Mouse (Mus musculus): ENCODE measurements around the gene Nedd9. TPM values are rescaled to one million over a fixed set of nuclear protein-coding genes. Genes with fewer than 3 reads are reported as not detected.

Gene Nedd9
- polyA plus RNA-seq, 1 experiment: 16.9 TPM

DNA sequence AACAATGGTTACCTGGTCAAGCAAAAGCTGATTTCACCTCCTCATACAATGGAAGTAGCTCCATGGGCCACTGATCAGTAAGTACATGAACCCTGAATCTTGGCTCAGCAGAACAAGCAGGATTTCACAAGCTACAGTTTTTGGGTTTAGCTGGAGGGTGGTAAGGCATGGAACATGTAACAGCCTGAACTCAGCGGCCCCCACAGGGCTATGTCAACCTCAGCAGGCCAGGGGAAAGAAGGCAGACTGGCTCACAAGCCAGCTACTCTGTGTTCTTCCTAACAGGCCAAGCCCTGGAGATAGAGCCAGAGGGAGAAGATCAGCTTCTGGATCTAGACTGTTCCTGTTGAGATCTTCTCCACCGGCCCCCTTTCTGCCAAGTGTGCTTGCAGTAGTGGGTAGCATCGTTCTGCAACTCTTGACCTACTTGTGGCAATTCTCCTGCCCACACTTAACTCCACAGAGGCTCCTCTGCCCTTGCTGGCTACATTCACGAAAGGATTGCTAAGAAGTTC lies 107.2 kb downstream of the Nedd9 start:
- TF ChIP-seq POLR2A (IDR thresholded peaks at IDR 0.05; ENCODE audit: borderline replicate concordance, low read depth, low read length) (no peak), CTCF (IDR thresholded peaks at IDR 0.05; ENCODE audit: low read depth, low read length) (no peak)
- Histone ChIP-seq H3K27ac (ENCODE audit: insufficient read depth, low read depth, low read length) (no peak overlapping the region), H3K4me3 (ENCODE audit: insufficient read depth, low read length) (no peak overlapping the region), H3K4me1 (ENCODE audit: control insufficient read depth, insufficient read depth, low read length) (peaks cover 14% of the 10 kb centered on the region)

DNA sequence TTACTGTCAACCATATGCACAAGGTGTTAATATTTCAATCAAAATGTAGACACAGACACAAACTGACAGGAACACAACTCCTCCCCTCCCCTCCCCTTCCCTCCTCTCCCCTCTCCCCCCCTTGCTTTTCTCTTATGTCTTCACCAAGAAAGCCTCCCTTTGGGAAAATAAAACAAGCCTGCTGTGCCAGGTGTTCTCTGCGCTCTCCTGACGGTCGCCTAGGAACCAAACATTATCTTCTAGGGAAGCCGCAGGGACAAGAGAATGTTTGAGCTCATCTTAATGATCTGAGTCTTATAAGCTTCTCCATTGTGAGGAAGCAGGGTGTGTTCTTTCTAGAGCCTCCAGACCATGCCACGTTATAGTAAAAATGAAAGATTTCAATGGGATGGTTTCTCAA lies 108.7 kb downstream of the Nedd9 start:
- no peak overlapping the region for H3K27ac ChIP-seq (ENCODE audit: insufficient read depth, low read depth, low read length)
- no peak overlapping the region for H3K4me3 ChIP-seq (ENCODE audit: insufficient read depth, low read length)
- no peak for TF ChIP-seq CTCF (IDR thresholded peaks at IDR 0.05; ENCODE audit: low read depth, low read length)
- no peak for TF ChIP-seq POLR2A (IDR thresholded peaks at IDR 0.05; ENCODE audit: borderline replicate concordance, low read depth, low read length)
- H3K4me1 ChIP-seq (ENCODE audit: control insufficient read depth, insufficient read depth, low read length): peaks cover 14% of the 10 kb centered on the region

DNA sequence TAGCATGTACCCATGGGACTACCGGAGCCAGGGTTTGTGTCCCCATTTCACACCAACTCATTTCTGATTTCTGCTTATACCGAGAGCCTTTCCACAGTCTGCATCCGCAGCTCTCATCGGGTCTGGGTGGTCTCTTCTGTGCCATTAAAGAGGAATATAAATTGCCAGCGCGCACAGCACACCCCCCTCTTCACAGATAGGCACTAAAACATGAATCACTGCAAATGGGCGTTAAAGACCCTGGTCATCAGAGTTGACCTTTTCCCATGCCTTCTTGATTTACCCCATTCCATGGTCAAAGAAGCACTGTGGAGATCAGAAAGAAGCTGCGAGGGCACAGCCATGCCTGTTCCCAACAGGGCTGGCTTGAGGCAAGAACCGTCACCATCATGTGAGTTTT lies 109.3 kb downstream of the Nedd9 start:
- peaks cover 14% of the 10 kb centered on the region for H3K4me1 ChIP-seq (ENCODE audit: control insufficient read depth, insufficient read depth, low read length)
- H3K4me3 ChIP-seq (ENCODE audit: insufficient read depth, low read length): no peak overlapping the region
- H3K27ac ChIP-seq (ENCODE audit: insufficient read depth, low read depth, low read length): no peak overlapping the region
- no peak for TF ChIP-seq POLR2A (IDR thresholded peaks at IDR 0.05; ENCODE audit: borderline replicate concordance, low read depth, low read length)
- no peak for TF ChIP-seq CTCF (IDR thresholded peaks at IDR 0.05; ENCODE audit: low read depth, low read length)

DNA sequence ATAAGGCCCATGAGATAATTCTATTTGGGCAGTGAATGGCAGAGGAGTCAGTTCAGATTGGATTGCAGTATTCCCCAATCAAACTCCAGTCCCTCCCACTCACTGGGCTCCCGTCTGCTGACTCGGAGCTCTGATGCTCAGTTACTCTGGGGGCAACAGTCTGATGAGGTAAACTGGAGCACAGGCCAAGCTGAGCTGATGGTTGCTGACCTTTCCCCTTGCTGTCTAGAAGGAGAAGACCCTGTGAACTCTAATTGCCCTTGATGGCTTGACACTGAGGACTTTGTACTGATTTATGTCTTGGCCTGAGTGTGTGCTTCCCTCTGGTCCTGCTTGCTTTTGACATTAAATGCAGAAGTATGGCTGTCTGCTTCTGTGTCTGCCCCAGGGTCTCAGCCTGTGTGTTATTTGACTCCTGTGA lies 110.1 kb downstream of the Nedd9 start:
- H3K4me1 ChIP-seq (ENCODE audit: control insufficient read depth, insufficient read depth, low read length): peaks cover 11% of the 10 kb centered on the region
- no peak for TF ChIP-seq POLR2A (IDR thresholded peaks at IDR 0.05; ENCODE audit: borderline replicate concordance, low read depth, low read length)
- TF ChIP-seq CTCF (IDR thresholded peaks at IDR 0.05; ENCODE audit: low read depth, low read length): no peak

DNA sequence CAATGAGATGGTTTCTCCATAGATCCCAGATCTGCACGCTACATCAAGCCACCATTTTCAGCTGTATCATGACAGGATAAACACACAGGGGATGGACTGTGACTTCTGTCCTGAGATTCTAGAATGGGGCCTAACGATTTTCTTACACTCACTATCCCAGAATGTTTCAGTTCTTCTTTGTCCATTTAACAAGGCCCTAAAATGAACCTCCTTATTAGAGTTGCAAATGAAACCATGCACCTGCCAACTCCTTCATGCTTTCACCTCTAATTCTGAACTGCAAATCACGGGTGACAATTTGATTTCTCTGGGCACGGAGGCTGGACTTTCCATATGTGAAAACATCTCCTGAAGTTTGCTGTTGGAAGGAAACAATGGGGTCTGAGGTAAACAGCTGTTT lies 111.1 kb downstream of the Nedd9 start:
- no peak overlapping the region for H3K4me3 ChIP-seq (ENCODE audit: insufficient read depth, low read length)
- H3K27ac ChIP-seq (ENCODE audit: insufficient read depth, low read depth, low read length): no peak overlapping the region
- no peak for TF ChIP-seq CTCF (IDR thresholded peaks at IDR 0.05; ENCODE audit: low read depth, low read length)
- H3K4me1 ChIP-seq (ENCODE audit: control insufficient read depth, insufficient read depth, low read length): peaks cover 4% of the 10 kb centered on the region

More for the DNA sequence above, 110.1 kb downstream of the Nedd9 start:
- Histone ChIP-seq H3K27ac (ENCODE audit: insufficient read depth, low read depth, low read length) (no peak overlapping the region), H3K4me3 (ENCODE audit: insufficient read depth, low read length) (no peak overlapping the region)

DNA sequence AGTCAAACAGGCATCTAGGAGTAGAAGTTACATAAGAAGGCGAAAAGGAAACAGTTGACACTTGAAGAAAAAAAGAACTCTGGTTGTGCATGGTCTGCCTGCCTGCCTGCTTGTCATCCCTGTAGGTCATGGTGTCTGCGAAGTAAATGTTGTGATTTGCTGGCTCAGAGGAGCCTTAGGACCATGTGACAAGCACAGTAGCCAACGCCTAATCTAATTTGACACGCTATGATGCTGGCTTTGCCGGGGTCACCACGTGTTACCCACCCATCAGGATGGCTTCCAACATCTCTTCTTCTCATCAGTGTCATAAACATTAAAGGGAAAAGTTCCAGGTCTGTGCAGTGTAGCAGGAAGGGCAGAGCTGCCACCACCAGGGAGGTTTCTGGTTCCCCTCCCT lies 111.5 kb downstream of the Nedd9 start:
- no peak overlapping the region for H3K27ac ChIP-seq (ENCODE audit: insufficient read depth, low read depth, low read length)
- TF ChIP-seq POLR2A (IDR thresholded peaks at IDR 0.05; ENCODE audit: borderline replicate concordance, low read depth, low read length) (no peak), CTCF (IDR thresholded peaks at IDR 0.05; ENCODE audit: low read depth, low read length) (no peak)
- peaks cover under 1% of the 10 kb centered on the region for H3K4me1 ChIP-seq (ENCODE audit: control insufficient read depth, insufficient read depth, low read length)
- H3K4me3 ChIP-seq (ENCODE audit: insufficient read depth, low read length): no peak overlapping the region

DNA sequence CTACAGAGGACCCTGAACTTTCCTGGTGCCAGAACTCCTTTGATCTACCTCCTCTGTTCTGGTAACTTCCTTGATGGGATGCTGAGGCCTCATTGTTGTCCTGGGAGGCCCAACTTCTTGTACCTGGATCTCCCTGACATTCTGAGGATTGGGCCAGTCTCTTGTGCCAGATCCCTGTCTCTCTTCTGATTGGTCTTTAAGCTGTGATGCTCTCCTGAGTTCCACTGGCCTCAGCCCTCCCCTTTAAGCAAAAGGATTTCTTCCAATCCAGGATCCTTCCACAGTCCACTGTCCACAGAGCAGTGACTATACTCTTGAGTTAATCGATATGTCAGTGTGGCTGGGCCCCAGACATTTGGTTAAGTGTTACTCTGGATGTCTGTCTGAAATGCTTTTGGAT lies 112.3 kb downstream of the Nedd9 start:
- TF ChIP-seq POLR2A (IDR thresholded peaks at IDR 0.05; ENCODE audit: borderline replicate concordance, low read depth, low read length) (no peak), CTCF (IDR thresholded peaks at IDR 0.05; ENCODE audit: low read depth, low read length) (no peak)

DNA sequence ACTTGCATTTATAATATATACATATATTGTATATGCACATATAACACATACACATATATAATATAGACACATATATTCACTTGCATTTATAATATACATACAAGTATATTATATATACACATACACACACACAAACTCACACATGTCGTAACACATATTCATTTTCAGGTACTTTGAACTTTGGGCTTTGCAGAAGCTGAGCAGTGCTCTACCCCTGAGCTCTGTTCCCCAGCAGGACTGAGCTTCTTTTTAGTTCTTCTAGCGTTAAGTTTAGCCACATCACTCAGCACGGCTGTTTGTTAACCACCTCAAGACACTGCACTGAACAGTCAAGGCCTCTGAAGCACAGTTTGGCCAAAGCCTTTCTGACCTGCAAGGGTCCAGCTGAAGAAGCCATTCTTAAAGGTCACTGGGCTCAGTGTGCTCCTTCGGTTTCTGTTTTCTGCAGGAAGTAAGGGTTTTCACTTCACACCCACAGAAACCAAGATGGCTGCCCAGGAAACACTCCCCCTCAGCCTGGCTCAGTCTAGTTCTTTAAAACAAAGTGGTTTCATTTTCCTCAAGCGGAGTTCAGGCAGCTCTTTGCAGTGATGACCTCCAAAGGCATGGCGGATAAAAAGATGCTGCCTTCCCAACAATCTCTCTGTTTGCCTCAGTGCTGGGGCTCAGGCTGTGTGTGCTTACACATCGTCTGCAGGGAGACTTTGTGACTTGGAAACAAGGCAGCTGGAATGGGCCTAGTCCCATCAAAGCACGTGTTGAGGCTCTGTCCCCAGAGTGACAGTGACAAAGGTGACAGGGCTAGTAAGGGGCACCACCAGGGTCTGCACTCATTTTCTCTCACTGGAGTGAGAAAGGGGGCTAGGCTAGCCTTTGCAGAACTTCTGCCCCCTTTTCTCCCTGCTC lies 114.4 kb downstream of the Nedd9 start:
- no peak overlapping the region for H3K4me3 ChIP-seq (ENCODE audit: insufficient read depth, low read length)
- TF ChIP-seq POLR2A (IDR thresholded peaks at IDR 0.05; ENCODE audit: borderline replicate concordance, low read depth, low read length): no peak
- no peak for TF ChIP-seq CTCF (IDR thresholded peaks at IDR 0.05; ENCODE audit: low read depth, low read length)
- H3K4me1 ChIP-seq (ENCODE audit: control insufficient read depth, insufficient read depth, low read length): peaks cover under 1% of the 10 kb centered on the region; the same call in 1 of the 2 replicates
- H3K27ac ChIP-seq (ENCODE audit: insufficient read depth, low read depth, low read length): no peak overlapping the region

More for the DNA sequence above, 112.3 kb downstream of the Nedd9 start:
- no peak overlapping the region for H3K4me3 ChIP-seq (ENCODE audit: insufficient read depth, low read length)
- H3K4me1 ChIP-seq (ENCODE audit: control insufficient read depth, insufficient read depth, low read length): no peaks in the 10 kb centered on the region; the same call in 1 of the 2 replicates
- no peak overlapping the region for H3K27ac ChIP-seq (ENCODE audit: insufficient read depth, low read depth, low read length)

DNA sequence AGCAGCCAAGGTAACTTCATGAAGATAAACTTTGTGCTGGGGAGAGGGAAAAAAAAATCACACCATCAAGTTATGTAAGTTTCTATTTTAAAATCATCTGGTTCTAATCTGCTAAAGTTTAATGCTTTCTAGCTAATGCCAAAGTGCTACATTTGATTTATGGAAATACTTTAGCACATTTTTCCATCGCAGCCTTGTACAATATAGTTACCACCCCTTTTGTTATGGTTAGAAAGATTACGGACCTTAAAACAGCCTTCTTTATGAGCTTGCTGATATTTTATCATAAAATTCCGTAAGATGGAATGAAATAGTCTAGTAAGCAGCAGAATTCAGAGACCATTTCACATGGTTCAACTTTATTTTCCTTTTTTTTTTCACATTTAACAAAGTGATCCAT lies 115.6 kb downstream of the Nedd9 start:
- H3K4me1 ChIP-seq (ENCODE audit: control insufficient read depth, insufficient read depth, low read length): peaks cover 8% of the 10 kb centered on the region
- no peak overlapping the region for H3K4me3 ChIP-seq (ENCODE audit: insufficient read depth, low read length)
- H3K27ac ChIP-seq (ENCODE audit: insufficient read depth, low read depth, low read length): no peak overlapping the region
- TF ChIP-seq CTCF (IDR thresholded peaks at IDR 0.05; ENCODE audit: low read depth, low read length) (no peak), POLR2A (IDR thresholded peaks at IDR 0.05; ENCODE audit: borderline replicate concordance, low read depth, low read length) (no peak)

DNA sequence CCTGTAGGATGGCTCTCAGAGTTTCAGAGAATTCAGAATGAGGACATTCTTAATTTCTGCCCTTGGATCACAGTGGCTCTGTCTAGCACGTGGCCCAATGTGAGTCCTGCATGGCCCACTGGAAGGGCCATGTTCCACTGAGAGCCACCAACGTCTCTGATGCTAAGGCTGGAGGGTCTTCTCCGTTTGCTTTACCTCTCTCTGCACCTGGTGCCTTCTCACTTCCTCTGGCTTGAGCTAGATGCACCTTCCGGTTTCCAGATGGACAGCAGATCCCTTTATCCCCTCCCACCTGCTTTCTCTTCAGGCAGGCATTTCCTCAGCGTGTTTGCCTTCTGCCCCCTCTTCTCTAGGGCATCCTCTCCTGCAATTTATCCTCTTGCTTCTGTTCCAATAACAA lies 118.5 kb downstream of the Nedd9 start:
- H3K27ac ChIP-seq (ENCODE audit: insufficient read depth, low read depth, low read length): no peak overlapping the region
- no peak overlapping the region for H3K4me3 ChIP-seq (ENCODE audit: insufficient read depth, low read length)
- H3K4me1 ChIP-seq (ENCODE audit: control insufficient read depth, insufficient read depth, low read length): peaks cover 8% of the 10 kb centered on the region
- TF ChIP-seq POLR2A (IDR thresholded peaks at IDR 0.05; ENCODE audit: borderline replicate concordance, low read depth, low read length): no peak
- no peak for TF ChIP-seq CTCF (IDR thresholded peaks at IDR 0.05; ENCODE audit: low read depth, low read length)

Data from bone marrow macrophage, adult 2 months (primary cell).